Mouse (Mus musculus): Measurements from ENCODE around the gene Cpt2.

DNA sequence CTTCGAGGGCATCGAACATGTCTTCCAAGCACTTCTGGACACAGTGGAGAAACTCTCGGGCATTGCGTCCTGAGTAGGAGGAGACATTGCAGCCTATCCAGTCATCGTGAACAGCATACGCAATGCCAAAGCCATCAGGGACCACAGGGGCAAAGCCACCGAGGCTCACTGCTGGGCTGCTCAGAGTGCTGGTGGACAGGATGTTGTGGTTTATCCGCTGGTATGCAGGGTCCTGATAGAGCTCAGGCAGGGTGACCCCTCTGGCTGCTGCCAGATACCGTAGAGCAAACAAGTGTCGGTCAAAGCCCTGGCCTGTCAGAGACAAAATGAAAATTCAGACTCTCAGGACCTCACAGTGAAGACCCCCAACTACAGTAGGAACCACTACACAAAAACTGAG lies 19.2 kb downstream of the Cpt2 start:
- TF ChIP-seq POLR2A (IDR thresholded peaks at IDR 0.05; ENCODE audit: borderline replicate concordance, extremely low read depth, insufficient read depth, insufficient read length, poor library complexity, severe bottlenecking): no peak
- no peak for TF ChIP-seq CTCF (IDR thresholded peaks at IDR 0.05; ENCODE audit: borderline replicate concordance, extremely low read depth, insufficient read depth, insufficient read length)

Data from brain, embryonic 14.5 days (tissue).